ENCODE assay signal across 8 mouse cellular contexts in the genomic region with DNA sequence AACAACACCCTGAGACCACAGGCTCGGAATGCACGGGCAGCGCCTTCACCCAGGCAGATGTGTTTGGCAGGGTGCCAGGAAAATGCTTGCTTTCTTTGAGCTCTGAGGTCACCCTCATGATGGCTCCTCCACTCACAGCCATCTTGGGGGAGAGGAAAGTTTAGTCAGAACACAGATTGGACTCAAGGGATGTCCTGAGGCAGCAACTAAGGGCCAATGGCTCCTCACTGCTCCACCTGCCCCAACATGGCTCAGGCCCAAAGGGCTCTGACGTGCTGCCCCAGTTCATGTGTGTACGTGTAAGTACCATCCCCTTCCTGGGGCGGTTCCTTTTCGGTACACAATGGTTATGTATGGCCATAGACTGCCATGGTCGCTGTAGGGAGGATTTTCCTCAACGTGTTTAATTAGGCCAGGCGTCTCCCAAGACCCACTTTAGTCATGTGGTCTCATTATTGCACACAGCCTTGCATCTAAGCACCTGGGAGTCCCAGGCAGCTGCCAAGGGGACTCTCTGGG. TPM values are rescaled to one million over a fixed set of nuclear protein-coding genes. Genes with fewer than 3 reads are reported as not detected.
A peak's percentile ranks its signal among the peaks of the same experiment; 100 is the strongest.
DNase-seq lines count a peak whose midpoint lies in the region; ATAC-seq and TF ChIP-seq lines count a peak whose summit lies in the region.

No protein-coding gene starts in this region.

- DNase-seq in heart, adult 18-20 months, result no peak
- DNase-seq in thymus, adult 2 months, result peak; percentile 43
- no peak for DNase-seq in thymus, adult 18-20 months
- peak; percentile 53 for DNase-seq in thymus, postnatal 4 days
- DNase-seq in embryo, embryonic 11 days, result no peak
- no peak for DNase-seq in left cerebral cortex, adult 8-10 months (ENCODE audit: low spot score in 2 of 2)

- ATAC-seq in heart, embryonic 11.5 days (replicated peaks; ENCODE audit: insufficient number of reproducible peaks, low FRiP score, low TSS enrichment), result 0 out of 2 replicates have a peak, but pooled peaks have one; percentile 18
- ATAC-seq in limb, embryonic 15.5 days (ENCODE audit: insufficient number of reproducible peaks, low FRiP score, low TSS enrichment, low read depth), result peak; percentile 19; the same call in 1 of the 2 replicates

- peaks cover 14% of the 10 kb centered on the region for H3K4me1 ChIP-seq in heart, embryonic 11.5 days (ENCODE audit: control insufficient read depth, insufficient read depth, low read length)
- peaks cover 7% of the 10 kb centered on the region for H3K4me1 ChIP-seq in thymus, adult 2 months (replicated peaks; ENCODE audit: control insufficient read depth, insufficient read depth, low read length)
- H3K4me1 ChIP-seq in limb, embryonic 15.5 days, result peaks cover 8% of the 10 kb centered on the region

- no peak overlapping the region for H3K9ac ChIP-seq in heart, embryonic 11.5 days (ENCODE audit: low read depth, low read length)
- no peak overlapping the region for H3K9ac ChIP-seq in limb, embryonic 15.5 days

- H3K36me3 ChIP-seq in heart, embryonic 11.5 days (ENCODE audit: control insufficient read depth, insufficient read depth, low read length), result no peaks in the 10 kb centered on the region
- no peaks in the 10 kb centered on the region for H3K36me3 ChIP-seq in thymus, adult 2 months (ENCODE audit: control insufficient read depth, insufficient read depth, low read length)
- no peaks in the 10 kb centered on the region for H3K36me3 ChIP-seq in limb, embryonic 15.5 days

- peak overlapping the region; percentile 50 for H3K27ac ChIP-seq in heart, embryonic 11.5 days (ENCODE audit: low read depth, low read length)
- no peak overlapping the region for H3K27ac ChIP-seq in thymus, adult 2 months (ENCODE audit: control insufficient read depth, insufficient read depth, low read length)
- no peak overlapping the region for H3K27ac ChIP-seq in limb, embryonic 15.5 days

- H3K27me3 ChIP-seq in heart, embryonic 11.5 days (ENCODE audit: control insufficient read depth, insufficient read depth, low read length), result no peaks in the 10 kb centered on the region
- no peaks in the 10 kb centered on the region for H3K27me3 ChIP-seq in thymus, adult 2 months (ENCODE audit: control insufficient read depth, insufficient read depth, low read length)
- no peaks in the 10 kb centered on the region for H3K27me3 ChIP-seq in limb, embryonic 15.5 days

- 59% methylated on average over 10 of the region's 10 CpGs for WGBS in heart, embryonic 11.5 days (ENCODE audit: insufficient replicate concordance)
- WGBS in thymus, adult 2 months, result 59% methylated on average over 10 of the region's 10 CpGs
- WGBS in limb, embryonic 15.5 days, result 46% methylated on average over 10 of the region's 10 CpGs

- H3K9me3 ChIP-seq in heart, embryonic 11.5 days (replicated peaks; ENCODE audit: control insufficient read depth, low read length), result no peaks in the 10 kb centered on the region
- H3K9me3 ChIP-seq in limb, embryonic 15.5 days, result no peaks in the 10 kb centered on the region

- no peak overlapping the region for H3K4me2 ChIP-seq in heart, embryonic 11.5 days
- no peak overlapping the region for H3K4me2 ChIP-seq in limb, embryonic 15.5 days

- TF ChIP-seq POLR2A in thymus, adult 2 months (IDR thresholded peaks at IDR 0.05; ENCODE audit: control insufficient read depth, extremely low read depth, insufficient read depth, low read length, poor library complexity), result no peak

- no peak for TF ChIP-seq CTCF in thymus, adult 2 months (IDR thresholded peaks at IDR 0.05; ENCODE audit: borderline replicate concordance, control insufficient read depth, extremely low read depth, insufficient read depth, low read length, poor library complexity)

- no peak overlapping the region for H3K4me3 ChIP-seq in heart, embryonic 11.5 days (ENCODE audit: low read depth, low read length)
- H3K4me3 ChIP-seq in thymus, adult 2 months (ENCODE audit: control insufficient read depth, insufficient read depth, low read length), result no peak overlapping the region
- H3K4me3 ChIP-seq in limb, embryonic 15.5 days, result no peak overlapping the region

RNA-seq across cellular contexts. Expression of a gene that starts 32.6 kb away (rescaled TPM):
- polyA plus RNA-seq in heart, embryonic 11.5 days (2014; fragmentation: Nextera tagmentation; extraction: Ambion mirVana), result 3.4 and 6.2 TPM in 2 replicates
- total RNA-seq in heart, adult 18-20 months (2021), result 10 to 100 TPM; 12.3 to 13.2 TPM
- polyA plus RNA-seq in thymus, adult 2 months (2012; rRNA removed), result 9.9 and 11.4 TPM in 2 replicates
- polyA plus RNA-seq in limb, embryonic 15.5 days (2015; fragmentation: Nextera tagmentation; extraction: Ambion mirVana), result 12.1 and 12.2 TPM in 2 replicates
- 10 to 100 TPM in 1 of 4 experiments, 1 to 10 TPM in 3; 8.3 to 10.1 (median 8.7) TPM for total RNA-seq in left cerebral cortex, adult 8-10 months (2022)

Comparison
In these comparisons a context has a peak if more than half of its experiments do, and no peak if none do; other contexts are left out.
1. DNase-seq: peak in thymus, adult 2 months (single experiment) and thymus, postnatal 4 days (single experiment); none in heart, adult 18-20 months (0 of 2), thymus, adult 18-20 months (0 of 2), embryo, embryonic 11 days (single experiment) and left cerebral cortex, adult 8-10 months (0 of 2).